Mouse (Mus musculus) liver, embryonic 16.5 days (tissue): ENCODE results near the gene Olfr1282. TPM values are rescaled to one million over a fixed set of nuclear protein-coding genes. Genes with fewer than 3 reads are reported as not detected.

Experiments used
- polyA plus RNA-seq: library from polyadenylated mRNA; unstranded; fragments of >200 nt; fragmentation: Nextera tagmentation; extraction: Ambion mirVana; gene quantifications from 2 replicates; pipeline ENCODE4 v1.2.1, GENCODE M21; 2015

Olfr1282 gene
- polyA plus RNA-seq, 1 experiment from 2014 or later: not detected

Other genes with a start within 250 kb of the Olfr1282 start
- gene Gm13941, start 230.1 kb downstream of the Olfr1282 start, polyA plus RNA-seq: not detected in 2 replicates
- gene Gm15130, start 183.1 kb downstream of the Olfr1282 start, polyA plus RNA-seq: not detected in 2 replicates
- not detected in 2 replicates for gene 4930430A15Rik, start 106.5 kb downstream of the Olfr1282 start, polyA plus RNA-seq
- gene Olfr1275, start 100.8 kb downstream of the Olfr1282 start, polyA plus RNA-seq: not detected in 2 replicates
- not detected in 2 replicates for gene Olfr1276, start 81.6 kb downstream of the Olfr1282 start, polyA plus RNA-seq
- gene Olfr1277, start 62.0 kb downstream of the Olfr1282 start, polyA plus RNA-seq: not detected in 2 replicates
- gene Olfr1278, start 45.9 kb downstream of the Olfr1282 start, polyA plus RNA-seq: not detected in 2 replicates
- not detected in 2 replicates for gene Olfr1279, start 35.4 kb downstream of the Olfr1282 start, polyA plus RNA-seq
- gene Olfr1280, start 22.1 kb downstream of the Olfr1282 start, polyA plus RNA-seq: not detected in 2 replicates
- not detected in 2 replicates for gene Olfr1281, start 9.6 kb downstream of the Olfr1282 start, polyA plus RNA-seq
- not detected in 2 replicates for gene Olfr1283, start 30.7 kb upstream of the Olfr1282 start, polyA plus RNA-seq
- gene Olfr1284, start 39.4 kb upstream of the Olfr1282 start, polyA plus RNA-seq: not detected in 2 replicates
- gene Olfr1286, start 87.0 kb upstream of the Olfr1282 start, polyA plus RNA-seq: not detected in 2 replicates
- gene Olfr1287, start 113.1 kb upstream of the Olfr1282 start, polyA plus RNA-seq: not detected in 2 replicates
- not detected in 2 replicates for gene Olfr1288, start 138.0 kb upstream of the Olfr1282 start, polyA plus RNA-seq
- gene Olfr1289, start 144.7 kb upstream of the Olfr1282 start, polyA plus RNA-seq: not detected in 2 replicates
- gene Olfr1290, start 157.8 kb upstream of the Olfr1282 start, polyA plus RNA-seq: not detected in 2 replicates
- gene Olfr1291-ps1, start 161.1 kb upstream of the Olfr1282 start, polyA plus RNA-seq: not detected in 2 replicates
- not detected in 2 replicates for gene Olfr1293-ps, start 189.1 kb upstream of the Olfr1282 start, polyA plus RNA-seq
- gene Olfr1294, start 204.2 kb upstream of the Olfr1282 start, polyA plus RNA-seq: not detected in 2 replicates
- gene Olfr1295, start 233.6 kb upstream of the Olfr1282 start, polyA plus RNA-seq: not detected in 2 replicates